Mouse (Mus musculus): Measurements from ENCODE around the gene Smurf1. TPM values are rescaled to one million over a fixed set of nuclear protein-coding genes. Genes with fewer than 3 reads are reported as not detected.

The Smurf1 gene
- polyA plus RNA-seq, 2 experiments: 1.2 to 1.5 TPM

- no peak for ATAC-seq (ENCODE audit: insufficient read depth)
- peak; percentile 37; the same call in 1 of the 2 replicates for TF ChIP-seq CTCF (IDR thresholded peaks at IDR 0.05; ENCODE audit: low read depth)
- no peak for TF ChIP-seq EP300 (IDR thresholded peaks at IDR 0.05; ENCODE audit: low read depth)
- Histone ChIP-seq H3K4me1 (replicated peaks; ENCODE audit: control insufficient read depth in 2 of 2, insufficient read depth in 2 of 2, low read length in 1 of 2) (no peaks in the 10 kb centered on the region), H3K27me3 (ENCODE audit: control insufficient read depth, insufficient read depth, low read length) (no peaks in the 10 kb centered on the region), H3K4me2 (ENCODE audit: low read depth) (no peak overlapping the region), H3K9ac (replicated peaks) (no peak overlapping the region), H3K9me3 (ENCODE audit: control insufficient read depth, low read length) (no peaks in the 10 kb centered on the region), H3K27ac (no peak overlapping the region), H3K4me3 (ENCODE audit: insufficient read depth in 1 of 2, low read depth in 2 of 2, low read length in 2 of 2) (no peak overlapping the region), H3K36me3 (replicated peaks; ENCODE audit: control insufficient read depth, insufficient read depth, low read depth) (no peaks in the 10 kb centered on the region)
- 54% methylated on average over 2 of the region's 2 CpGs for WGBS (ENCODE audit: insufficient replicate concordance)
- no peak for DNase-seq (ENCODE audit: low read depth in 3 of 3, low spot score in 3 of 3)
Observed at GRCm38 (mm10) chr5:144907591-144907990, 58.1 kb downstream of the Smurf1 start.

GRCm38 (mm10) chr5:144904356-144905134 is 61.1 kb downstream of the Smurf1 start:
- DNase-seq (ENCODE audit: low read depth in 3 of 3, low spot score in 3 of 3) (no peak), ATAC-seq (ENCODE audit: insufficient read depth) (no peak)
- Histone ChIP-seq H3K27ac (no peak overlapping the region), H3K4me1 (replicated peaks; ENCODE audit: control insufficient read depth in 2 of 2, insufficient read depth in 2 of 2, low read length in 1 of 2) (no peaks in the 10 kb centered on the region), H3K4me3 (ENCODE audit: insufficient read depth in 1 of 2, low read depth in 2 of 2, low read length in 2 of 2) (no peak overlapping the region), H3K9me3 (ENCODE audit: control insufficient read depth, low read length) (no peaks in the 10 kb centered on the region), H3K9ac (replicated peaks) (no peak overlapping the region), H3K27me3 (ENCODE audit: control insufficient read depth, insufficient read depth, low read length) (no peaks in the 10 kb centered on the region), H3K4me2 (ENCODE audit: low read depth) (no peak overlapping the region), H3K36me3 (replicated peaks; ENCODE audit: control insufficient read depth, insufficient read depth, low read depth) (no peaks in the 10 kb centered on the region)
- TF ChIP-seq CTCF (IDR thresholded peaks at IDR 0.05; ENCODE audit: low read depth) (no peak), EP300 (IDR thresholded peaks at IDR 0.05; ENCODE audit: low read depth) (no peak)
- 62% methylated on average over 12 of the region's 12 CpGs for WGBS (ENCODE audit: insufficient replicate concordance)

DNA sequence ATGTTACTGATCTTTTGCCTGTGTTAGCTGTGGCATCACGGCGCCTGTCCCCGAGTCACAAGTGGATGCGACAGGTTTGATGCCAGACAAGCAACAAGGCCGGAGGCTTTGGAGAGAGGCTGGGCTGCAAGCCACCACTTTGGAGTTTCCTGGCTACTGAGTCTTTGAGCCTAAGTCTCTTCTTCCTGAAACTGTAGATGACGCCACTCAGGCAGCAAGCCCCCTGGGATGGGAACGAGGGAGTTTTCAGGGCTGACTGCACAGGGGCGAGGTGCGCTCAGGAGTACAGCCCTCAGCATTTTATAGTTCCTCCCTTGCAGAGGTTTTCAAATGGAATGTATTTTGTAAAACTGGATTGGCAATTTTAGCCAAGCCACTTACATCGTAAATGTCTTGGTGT is 63.9 kb downstream of the Smurf1 start:
- H3K4me1 ChIP-seq (replicated peaks; ENCODE audit: control insufficient read depth in 2 of 2, insufficient read depth in 2 of 2, low read length in 1 of 2): peaks cover 0 to 5% of the 10 kb centered on the region in 2 experiments; a peak in 1 of 4 replicates
- no peak overlapping the region for H3K4me2 ChIP-seq (ENCODE audit: low read depth)
- no peaks in the 10 kb centered on the region for H3K27me3 ChIP-seq (ENCODE audit: control insufficient read depth, insufficient read depth, low read length)
- TF ChIP-seq EP300 (IDR thresholded peaks at IDR 0.05; ENCODE audit: low read depth): no peak
- TF ChIP-seq CTCF (IDR thresholded peaks at IDR 0.05; ENCODE audit: low read depth): no peak
- WGBS (ENCODE audit: insufficient replicate concordance): 82% methylated on average over 10 of the region's 10 CpGs
- DNase-seq (ENCODE audit: low read depth in 3 of 3, low spot score in 3 of 3): no peak
- ATAC-seq (ENCODE audit: insufficient read depth): no peak
- H3K4me3 ChIP-seq (ENCODE audit: insufficient read depth in 1 of 2, low read depth in 2 of 2, low read length in 2 of 2): no peak overlapping the region
- H3K9ac ChIP-seq (replicated peaks): no peak overlapping the region
- H3K9me3 ChIP-seq (ENCODE audit: control insufficient read depth, low read length): no peaks in the 10 kb centered on the region
- no peak overlapping the region for H3K27ac ChIP-seq
- no peaks in the 10 kb centered on the region for H3K36me3 ChIP-seq (replicated peaks; ENCODE audit: control insufficient read depth, insufficient read depth, low read depth)

- WGBS (ENCODE audit: insufficient replicate concordance): 75% methylated on average over 7 of the region's 7 CpGs
Observed at GRCm38 (mm10) chr5:144901035-144901434, 64.6 kb downstream of the Smurf1 start.

GRCm38 (mm10) chr5:144898448-144899052 is 67.1 kb downstream of the Smurf1 start:
- H3K9me3 ChIP-seq (ENCODE audit: control insufficient read depth, low read length): no peaks in the 10 kb centered on the region
- H3K4me2 ChIP-seq (ENCODE audit: low read depth): no peak overlapping the region
- H3K9ac ChIP-seq (replicated peaks): no peak overlapping the region
- H3K27ac ChIP-seq: no peak overlapping the region
- no peak for TF ChIP-seq CTCF (IDR thresholded peaks at IDR 0.05; ENCODE audit: low read depth)
- no peaks in the 10 kb centered on the region for H3K27me3 ChIP-seq (ENCODE audit: control insufficient read depth, insufficient read depth, low read length)
- H3K4me3 ChIP-seq (ENCODE audit: insufficient read depth in 1 of 2, low read depth in 2 of 2, low read length in 2 of 2): no peak overlapping the region
- no peaks in the 10 kb centered on the region for H3K36me3 ChIP-seq (replicated peaks; ENCODE audit: control insufficient read depth, insufficient read depth, low read depth)
- no peak for DNase-seq (ENCODE audit: low read depth in 3 of 3, low spot score in 3 of 3)
- peaks cover 0 to 5% of the 10 kb centered on the region in 2 experiments; a peak in 1 of 4 replicates for H3K4me1 ChIP-seq (replicated peaks; ENCODE audit: control insufficient read depth in 2 of 2, insufficient read depth in 2 of 2, low read length in 1 of 2)
- no peak for ATAC-seq (ENCODE audit: insufficient read depth)
- WGBS (ENCODE audit: insufficient replicate concordance): 30% methylated on average over 7 of the region's 7 CpGs

More at GRCm38 (mm10) chr5:144901035-144901434, 64.6 kb downstream of the Smurf1 start:
- Histone ChIP-seq H3K27ac (no peak overlapping the region), H3K36me3 (replicated peaks; ENCODE audit: control insufficient read depth, insufficient read depth, low read depth) (no peaks in the 10 kb centered on the region), H3K9ac (replicated peaks) (no peak overlapping the region), H3K4me3 (ENCODE audit: insufficient read depth in 1 of 2, low read depth in 2 of 2, low read length in 2 of 2) (no peak overlapping the region), H3K27me3 (ENCODE audit: control insufficient read depth, insufficient read depth, low read length) (no peaks in the 10 kb centered on the region), H3K9me3 (ENCODE audit: control insufficient read depth, low read length) (no peaks in the 10 kb centered on the region), H3K4me1 (replicated peaks; ENCODE audit: control insufficient read depth in 2 of 2, insufficient read depth in 2 of 2, low read length in 1 of 2) (peaks cover 0 to 5% of the 10 kb centered on the region in 2 experiments; a peak in 1 of 4 replicates), H3K4me2 (ENCODE audit: low read depth) (no peak overlapping the region)
- TF ChIP-seq CTCF (IDR thresholded peaks at IDR 0.05; ENCODE audit: low read depth): no peak
- no peak for TF ChIP-seq EP300 (IDR thresholded peaks at IDR 0.05; ENCODE audit: low read depth)
- ATAC-seq (ENCODE audit: insufficient read depth) (no peak), DNase-seq (ENCODE audit: low read depth in 3 of 3, low spot score in 3 of 3) (no peak)

All from liver, embryonic 14.5 days (tissue).